Mouse (Mus musculus): ENCODE measurements around the gene Rtf2. TPM values are rescaled to one million over a fixed set of nuclear protein-coding genes. Genes with fewer than 3 reads are reported as not detected.

The Rtf2 gene
- polyA plus RNA-seq, 1 experiment from 2014 or later = 74.1 TPM

- Histone ChIP-seq H3K9ac (replicated peaks; ENCODE audit: low read depth, low read length) (no peak overlapping the region), H3K9me3 (ENCODE audit: control insufficient read depth, low read depth, low read length) (no peaks in the 10 kb centered on the region)
- WGBS = 86% methylated on average over 7 of the region's 7 CpGs
These were observed 65.8 kb downstream of the Rtf2 start for GRCm38 (mm10) chr2:172506121-172506520.

GRCm38 (mm10) chr2:172510056-172510712 lies 69.8 kb downstream of the Rtf2 start:
- no peak overlapping the region for H3K4me3 ChIP-seq (ENCODE audit: low read depth, low read length)
- no peak overlapping the region for H3K4me2 ChIP-seq (replicated peaks; ENCODE audit: low read depth, low read length)
- H3K9ac ChIP-seq (replicated peaks; ENCODE audit: low read depth, low read length) = no peak overlapping the region
- no peak overlapping the region for H3K27ac ChIP-seq (ENCODE audit: low read length)
- H3K9me3 ChIP-seq (ENCODE audit: control insufficient read depth, low read depth, low read length) = no peaks in the 10 kb centered on the region
- WGBS = 86% methylated on average over 15 of the region's 15 CpGs
- ATAC-seq (ENCODE audit: insufficient number of reproducible peaks, insufficient read depth, low FRiP score, low read depth) = no peak
- no peaks in the 10 kb centered on the region for H3K27me3 ChIP-seq (ENCODE audit: control insufficient read depth, insufficient read depth, low read length)
- H3K4me1 ChIP-seq (ENCODE audit: control insufficient read depth, insufficient read depth, low read length) = no peaks in the 10 kb centered on the region
- H3K36me3 ChIP-seq (ENCODE audit: control insufficient read depth, insufficient read depth, low read length) = no peaks in the 10 kb centered on the region

More at GRCm38 (mm10) chr2:172506121-172506520, 65.8 kb downstream of the Rtf2 start:
- H3K4me3 ChIP-seq (ENCODE audit: low read depth, low read length) = no peak overlapping the region
- ATAC-seq (ENCODE audit: insufficient number of reproducible peaks, insufficient read depth, low FRiP score, low read depth) = no peak
- peaks cover 6% of the 10 kb centered on the region; the same call in 1 of the 2 replicates for H3K4me1 ChIP-seq (ENCODE audit: control insufficient read depth, insufficient read depth, low read length)
- H3K36me3 ChIP-seq (ENCODE audit: control insufficient read depth, insufficient read depth, low read length) = no peaks in the 10 kb centered on the region
- H3K4me2 ChIP-seq (replicated peaks; ENCODE audit: low read depth, low read length) = no peak overlapping the region
- H3K27me3 ChIP-seq (ENCODE audit: control insufficient read depth, insufficient read depth, low read length) = no peaks in the 10 kb centered on the region
- no peak overlapping the region for H3K27ac ChIP-seq (ENCODE audit: low read length)

- WGBS = 52% methylated on average over 3 of the region's 3 CpGs
- H3K27ac ChIP-seq (ENCODE audit: low read length) = no peak overlapping the region
- H3K4me3 ChIP-seq (ENCODE audit: low read depth, low read length) = no peak overlapping the region
- ATAC-seq (ENCODE audit: insufficient number of reproducible peaks, insufficient read depth, low FRiP score, low read depth) = no peak
- no peak overlapping the region for H3K4me2 ChIP-seq (replicated peaks; ENCODE audit: low read depth, low read length)
- H3K27me3 ChIP-seq (ENCODE audit: control insufficient read depth, insufficient read depth, low read length) = no peaks in the 10 kb centered on the region
- no peaks in the 10 kb centered on the region for H3K9me3 ChIP-seq (ENCODE audit: control insufficient read depth, low read depth, low read length)
- H3K4me1 ChIP-seq (ENCODE audit: control insufficient read depth, insufficient read depth, low read length) = no peaks in the 10 kb centered on the region
- no peak overlapping the region for H3K9ac ChIP-seq (replicated peaks; ENCODE audit: low read depth, low read length)
- no peaks in the 10 kb centered on the region for H3K36me3 ChIP-seq (ENCODE audit: control insufficient read depth, insufficient read depth, low read length)
These were observed 70.5 kb downstream of the Rtf2 start for GRCm38 (mm10) chr2:172510899-172511298.

- Histone ChIP-seq H3K4me2 (replicated peaks; ENCODE audit: low read depth, low read length) (no peak overlapping the region), H3K9ac (replicated peaks; ENCODE audit: low read depth, low read length) (no peak overlapping the region), H3K36me3 (ENCODE audit: control insufficient read depth, insufficient read depth, low read length) (no peaks in the 10 kb centered on the region), H3K27ac (ENCODE audit: low read length) (no peak overlapping the region), H3K9me3 (ENCODE audit: control insufficient read depth, low read depth, low read length) (no peaks in the 10 kb centered on the region), H3K4me1 (ENCODE audit: control insufficient read depth, insufficient read depth, low read length) (no peaks in the 10 kb centered on the region), H3K27me3 (ENCODE audit: control insufficient read depth, insufficient read depth, low read length) (no peaks in the 10 kb centered on the region), H3K4me3 (ENCODE audit: low read depth, low read length) (no peak overlapping the region)
- ATAC-seq (ENCODE audit: insufficient number of reproducible peaks, insufficient read depth, low FRiP score, low read depth) = no peak
- WGBS = 27% methylated on average over 11 of the region's 11 CpGs
These were observed 76.1 kb downstream of the Rtf2 start for GRCm38 (mm10) chr2:172516407-172516992.

Other genes starting within 250 kb of the Rtf2 start
- gene Mc3r, start 192.1 kb upstream of the Rtf2 start, polyA plus RNA-seq (2014; fragmentation: Nextera tagmentation; extraction: Ambion mirVana) = not detected in 2 replicates
- 10.7 and 11.2 TPM in 2 replicates for gene Fam210b, start 95.0 kb upstream of the Rtf2 start, polyA plus RNA-seq (2014; fragmentation: Nextera tagmentation; extraction: Ambion mirVana)
- gene Aurka, start 70.0 kb upstream of the Rtf2 start, polyA plus RNA-seq (2014; fragmentation: Nextera tagmentation; extraction: Ambion mirVana) = 104 and 111 TPM in 2 replicates
- gene Cstf1, start 69.9 kb upstream of the Rtf2 start, polyA plus RNA-seq (2014; fragmentation: Nextera tagmentation; extraction: Ambion mirVana) = 40.0 and 43.2 TPM in 2 replicates
- 0.13 and 0.32 TPM in 2 replicates for gene Cass4, start 46.8 kb upstream of the Rtf2 start, polyA plus RNA-seq (2014; fragmentation: Nextera tagmentation; extraction: Ambion mirVana)
- gene Gcnt7, start 18.0 kb downstream of the Rtf2 start, polyA plus RNA-seq (2014; fragmentation: Nextera tagmentation; extraction: Ambion mirVana) = 1.3 and 1.6 TPM in 2 replicates
- gene Fam209, start 32.0 kb downstream of the Rtf2 start, polyA plus RNA-seq (2014; fragmentation: Nextera tagmentation; extraction: Ambion mirVana) = 0.64 TPM in 2 replicates
- 5.6 TPM in 2 replicates for gene Tfap2c, start 109.0 kb downstream of the Rtf2 start, polyA plus RNA-seq (2014; fragmentation: Nextera tagmentation; extraction: Ambion mirVana)

All from stomach, embryonic 14.5 days (tissue).